Mouse (Mus musculus): ENCODE measurements around the gene Rfx3. TPM values are rescaled to one million over a fixed set of nuclear protein-coding genes. Genes with fewer than 3 reads are reported as not detected.

The Rfx3 gene
- total RNA-seq (2022), result 10 to 100 TPM; 52.7 to 59.6 (median 56.4) TPM

DNA sequence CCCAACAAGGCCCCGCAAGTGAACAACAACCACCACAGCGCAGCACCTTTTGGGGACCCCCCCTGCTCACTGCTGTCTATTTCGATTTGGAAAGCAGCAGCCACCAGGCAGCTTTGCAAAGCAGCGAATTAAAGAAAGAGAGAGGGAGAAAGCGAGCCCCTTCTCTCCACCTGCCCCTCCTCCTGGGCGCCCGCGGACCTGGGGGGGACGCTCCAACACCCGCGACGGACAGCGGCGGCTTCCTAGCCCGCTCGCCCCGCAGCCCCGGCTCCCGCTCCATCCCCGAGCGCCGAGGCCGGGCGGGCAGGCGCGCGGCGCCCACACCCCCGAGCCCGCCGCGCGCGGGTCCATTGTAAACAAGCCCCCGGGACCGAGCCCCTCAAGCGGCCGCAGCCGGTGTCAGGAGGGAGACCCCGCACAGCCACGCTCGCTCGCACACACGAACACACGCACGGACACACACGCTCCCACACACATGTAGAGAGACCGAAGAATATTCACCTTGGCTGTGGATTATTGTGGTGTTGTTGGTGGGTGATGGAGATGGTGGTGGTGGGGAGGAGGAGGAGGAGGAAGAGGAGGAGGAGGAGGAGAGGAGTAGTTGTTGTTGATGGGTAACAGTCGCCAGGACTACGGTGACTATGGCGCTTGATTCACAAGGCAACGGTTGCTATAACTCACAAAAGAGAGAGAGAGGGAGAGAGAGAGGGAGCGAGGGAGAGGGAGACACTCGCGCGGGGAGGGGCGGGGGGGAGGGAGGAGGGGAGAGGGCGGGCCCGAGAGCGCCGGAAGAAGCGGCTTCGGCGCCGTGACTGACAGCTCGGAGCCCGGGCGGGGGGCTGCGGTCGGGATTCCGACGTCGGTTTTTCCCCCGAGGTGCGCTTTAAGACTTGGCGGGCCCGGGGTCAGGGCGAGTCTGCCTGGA is at the start of gene Rfx3:
TSS of gene Rfx3 (minus strand) at position 696 of the 925 bp plus-strand sequence.
- DNase-seq (ENCODE audit: low spot score in 2 of 2), result peak; percentile 38 to 73

DNA sequence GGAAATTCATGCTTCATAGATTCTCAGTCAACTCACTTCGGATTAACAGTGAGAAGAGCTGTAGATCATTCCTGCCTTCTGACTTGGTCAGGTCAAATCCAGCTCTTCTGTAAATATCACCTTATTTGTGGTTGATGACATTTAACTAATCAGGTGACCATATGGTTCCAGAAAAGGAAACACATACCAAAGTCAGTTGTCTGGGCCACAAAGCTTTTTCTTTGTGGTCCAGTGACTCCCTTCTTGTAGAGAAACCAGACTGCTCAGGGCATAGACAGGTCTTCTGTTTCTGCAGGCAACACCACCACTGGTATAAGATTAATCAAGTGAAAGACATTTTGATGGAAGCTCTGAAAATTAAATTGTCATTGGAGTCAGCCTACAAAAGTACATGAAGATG is 41.1 kb upstream of the Rfx3 start:
- no peak for DNase-seq (ENCODE audit: low spot score in 2 of 2)

DNA sequence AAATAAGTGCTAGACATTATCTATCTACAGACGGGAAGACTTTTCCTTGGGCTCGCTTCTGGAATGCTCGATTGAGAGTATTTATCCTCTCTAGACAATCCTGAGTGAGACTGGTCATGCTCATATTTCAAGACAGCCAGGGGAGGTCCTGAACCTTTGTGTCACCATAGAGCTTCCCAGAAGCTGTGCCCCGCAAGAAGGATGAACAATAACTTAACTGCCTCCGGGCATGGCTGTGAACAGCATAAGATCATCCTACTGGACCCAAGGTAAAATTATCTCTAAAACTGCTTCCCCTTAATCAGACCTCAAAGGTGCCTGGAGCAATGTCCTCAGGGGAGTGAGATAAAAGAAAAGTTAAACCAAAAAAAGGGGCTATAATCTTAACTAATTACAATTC is 40.6 kb upstream of the Rfx3 start:
- DNase-seq (ENCODE audit: low spot score in 2 of 2), result no peak

DNA sequence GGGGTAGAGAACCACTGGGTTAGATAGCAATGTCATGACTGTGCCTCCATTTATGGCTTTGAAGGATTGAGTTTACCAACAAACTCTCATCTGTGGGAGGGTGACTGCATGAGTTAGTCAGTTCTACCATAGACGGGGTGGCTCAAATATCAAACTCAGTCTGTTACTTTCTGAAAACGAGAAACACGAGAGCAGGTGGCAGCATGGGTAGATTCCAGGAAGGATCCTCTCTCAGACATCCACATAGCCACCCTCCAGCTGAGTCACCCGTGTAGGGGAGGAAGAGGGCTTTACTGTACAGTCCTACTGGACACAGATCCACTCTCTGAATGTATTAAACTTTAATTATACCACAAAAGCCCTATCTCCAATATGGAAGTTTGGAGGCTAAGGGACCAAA is 38.3 kb upstream of the Rfx3 start:
- no peak for DNase-seq (ENCODE audit: low spot score in 2 of 2)

DNA sequence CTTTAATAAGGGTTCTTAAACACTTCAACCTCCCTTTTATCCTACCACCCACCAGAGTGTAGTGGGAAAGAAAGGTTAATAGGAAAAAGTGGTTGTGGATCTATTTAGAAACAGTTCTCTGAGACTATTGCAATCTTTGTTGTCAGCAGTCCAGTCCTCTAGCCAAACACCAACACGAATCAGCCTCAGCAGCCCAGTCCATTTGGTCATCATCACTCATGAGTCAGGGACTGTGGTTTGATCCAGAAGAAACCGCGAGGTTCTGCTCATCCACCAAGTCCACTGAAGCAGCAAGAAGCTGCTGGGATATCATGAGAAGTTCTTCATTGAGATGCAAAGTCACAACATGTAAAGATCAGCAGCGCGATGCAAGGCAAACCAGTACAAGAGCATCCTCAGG is 35.8 kb upstream of the Rfx3 start:
- DNase-seq (ENCODE audit: low spot score in 2 of 2), result no peak

DNA sequence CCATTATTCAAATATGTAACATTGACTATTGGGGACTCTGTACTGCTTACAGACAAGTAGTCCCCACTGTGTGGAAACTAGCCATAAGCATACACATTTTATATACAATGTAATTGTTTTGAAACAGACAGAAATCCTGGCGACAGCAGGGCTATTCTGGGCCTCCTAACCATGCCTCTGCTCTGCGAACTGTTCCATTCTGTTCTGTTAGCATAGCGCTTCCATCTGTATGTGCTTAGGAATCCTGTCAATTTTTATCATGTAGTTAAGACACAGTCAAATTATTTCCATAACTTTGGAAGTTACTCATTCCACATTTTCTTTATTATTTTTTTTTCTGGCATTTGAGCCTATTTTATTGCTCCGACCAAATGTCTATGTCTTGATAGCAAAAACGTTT is 34.0 kb upstream of the Rfx3 start:
- no peak for DNase-seq (ENCODE audit: low spot score in 2 of 2)

DNA sequence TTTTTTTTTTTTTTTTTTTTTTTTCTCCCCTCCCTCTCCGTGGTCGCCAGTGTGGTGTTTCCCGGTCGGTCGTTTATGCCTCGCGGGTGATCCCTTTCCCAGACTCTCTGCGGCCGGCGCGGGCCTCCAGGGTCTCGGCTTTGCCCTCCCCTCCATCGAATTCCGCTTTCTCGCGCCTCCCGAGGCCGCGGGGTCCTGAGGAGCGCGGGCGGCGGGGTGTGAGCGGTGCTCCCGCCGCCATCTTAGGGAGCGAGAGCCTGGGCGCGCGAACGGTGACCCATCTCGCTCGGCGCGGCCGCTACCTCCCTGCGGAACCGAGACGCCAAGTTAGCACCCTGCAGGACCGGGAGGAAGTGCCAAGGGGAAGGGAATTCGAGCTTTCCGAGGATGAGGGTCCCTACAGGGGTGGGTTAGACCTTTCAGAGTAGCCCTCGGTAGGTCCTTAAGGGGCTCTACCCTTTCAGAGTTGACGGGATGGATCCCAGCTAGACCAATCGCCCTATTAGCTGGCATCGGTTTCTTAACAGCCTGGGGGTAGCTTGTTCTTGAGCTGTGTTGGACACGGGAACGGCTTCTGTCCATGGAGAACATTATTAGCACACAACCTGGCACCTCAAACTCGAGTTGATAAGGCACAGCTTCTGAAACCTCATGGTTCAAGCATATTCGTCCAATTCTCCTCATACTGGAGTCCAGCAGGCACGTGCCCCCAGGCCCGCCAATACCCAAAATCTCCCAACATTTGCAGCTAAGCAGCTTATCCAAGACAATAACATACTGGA is 943 bp upstream of the Rfx3 start:
- DNase-seq (ENCODE audit: low spot score in 2 of 2), result peak; percentile 57 to 78

DNA sequence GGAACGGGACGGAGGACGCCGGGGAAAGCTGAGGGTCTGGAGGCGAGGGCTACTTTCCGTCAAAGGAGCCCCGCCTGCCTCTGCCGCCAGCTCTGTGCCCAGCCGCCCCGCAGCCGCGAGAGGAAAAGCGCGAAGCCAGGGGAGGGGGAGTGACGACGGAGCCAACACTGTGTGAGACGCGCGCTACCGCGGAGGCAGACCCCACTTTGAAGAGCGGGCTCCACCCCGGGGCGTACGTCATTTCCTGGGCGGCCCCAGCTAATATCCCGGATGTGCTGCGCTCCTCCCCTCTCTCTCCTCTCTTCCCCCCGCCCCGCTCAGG is 391 bp upstream of the Rfx3 start:
- DNase-seq (ENCODE audit: low spot score in 2 of 2), result peak; percentile 92 to 95

DNA sequence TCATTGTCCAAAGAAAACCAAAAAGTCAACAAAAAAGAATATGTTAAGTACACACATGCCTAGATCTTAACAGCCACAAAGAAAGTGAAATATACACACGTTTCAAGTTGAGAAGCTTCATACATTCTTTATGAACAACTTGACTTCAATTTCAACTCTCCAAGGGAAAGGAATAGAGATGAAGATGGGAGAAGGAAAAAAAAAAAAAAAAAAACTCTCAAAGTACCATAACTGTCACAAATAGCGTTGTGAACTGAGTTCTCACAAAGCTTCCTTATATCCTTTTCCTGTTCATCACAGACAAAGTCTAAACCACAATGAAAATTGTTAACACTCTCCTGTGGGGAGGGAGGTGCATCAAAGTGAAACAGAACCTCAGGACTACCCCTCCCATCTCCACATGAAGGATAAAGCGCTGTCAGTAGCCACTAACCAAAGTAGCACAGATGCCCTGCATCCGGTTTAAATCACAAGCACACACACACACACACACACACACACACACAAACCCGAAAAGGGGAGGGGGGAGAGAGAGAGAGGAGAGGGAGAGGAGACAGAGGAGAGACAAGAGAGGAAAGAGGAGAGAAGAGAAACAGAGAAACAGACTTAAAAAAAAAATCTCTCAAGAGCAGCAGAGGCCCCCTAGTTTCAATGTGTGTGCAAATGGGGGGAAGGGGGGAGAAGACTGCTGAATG is 1.2 kb downstream of the Rfx3 start:
- DNase-seq (ENCODE audit: low spot score in 2 of 2), result peak in 1 of 2 experiments; percentile 17

DNA sequence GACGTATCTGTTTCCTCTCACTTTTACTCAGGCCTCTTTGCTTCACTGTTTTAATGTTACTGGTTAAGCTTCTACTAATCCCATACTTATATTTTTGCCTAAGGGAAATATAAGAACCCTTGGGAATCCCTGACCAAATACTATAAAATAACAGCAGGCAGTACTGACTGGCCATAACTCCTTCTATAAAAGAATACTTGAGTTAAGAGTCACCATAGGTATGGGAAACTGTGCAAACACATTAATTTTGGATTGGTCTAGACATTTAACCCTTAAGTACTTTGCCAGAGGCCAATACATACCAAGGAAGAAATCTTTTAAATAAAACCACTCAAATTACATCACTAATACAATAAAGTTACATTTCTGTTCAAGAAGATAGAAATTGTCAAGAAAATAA is 6.8 kb downstream of the Rfx3 start:
- DNase-seq (ENCODE audit: low spot score in 2 of 2), result no peak

DNA sequence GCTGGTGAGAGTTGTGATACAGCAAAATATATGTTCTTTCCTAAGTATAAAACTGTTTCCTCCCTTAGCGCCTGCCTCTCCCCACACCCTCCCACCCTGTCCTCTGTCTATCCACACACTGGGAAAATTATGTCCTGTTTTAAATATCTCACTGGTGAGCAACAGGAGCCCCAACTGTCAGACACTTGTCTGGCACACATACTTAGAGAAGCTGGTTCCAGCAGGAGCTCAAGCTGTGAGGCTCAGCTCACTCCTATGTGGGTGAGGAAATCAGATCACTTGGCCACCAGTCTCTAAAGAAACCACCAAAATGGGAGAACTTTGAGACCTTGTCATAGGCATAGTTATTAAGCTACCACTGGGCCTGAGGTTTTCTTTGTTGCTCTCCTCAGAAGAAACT is 7.5 kb downstream of the Rfx3 start:
- peak in 1 of 2 experiments; percentile 29 for DNase-seq (ENCODE audit: low spot score in 2 of 2)

DNA sequence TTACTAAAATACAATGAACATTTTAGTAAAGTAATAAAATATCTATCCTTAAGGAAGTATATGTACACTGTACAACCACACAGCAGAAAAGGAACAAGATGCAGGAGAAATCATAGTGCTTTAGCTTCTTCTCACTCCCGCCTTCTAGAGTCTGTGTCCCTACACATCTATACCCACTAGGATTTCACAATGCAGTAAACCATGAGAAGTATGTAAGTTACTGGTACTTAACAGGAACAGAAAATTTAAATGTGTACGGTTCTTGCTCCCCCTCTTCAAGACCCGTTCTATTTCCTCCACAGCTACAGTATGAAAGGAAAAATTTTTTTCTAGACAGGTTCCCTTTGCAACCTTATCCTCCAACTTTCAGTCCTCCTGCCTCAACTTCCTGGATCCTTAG is 8.3 kb downstream of the Rfx3 start:
- DNase-seq (ENCODE audit: low spot score in 2 of 2), result no peak

DNA sequence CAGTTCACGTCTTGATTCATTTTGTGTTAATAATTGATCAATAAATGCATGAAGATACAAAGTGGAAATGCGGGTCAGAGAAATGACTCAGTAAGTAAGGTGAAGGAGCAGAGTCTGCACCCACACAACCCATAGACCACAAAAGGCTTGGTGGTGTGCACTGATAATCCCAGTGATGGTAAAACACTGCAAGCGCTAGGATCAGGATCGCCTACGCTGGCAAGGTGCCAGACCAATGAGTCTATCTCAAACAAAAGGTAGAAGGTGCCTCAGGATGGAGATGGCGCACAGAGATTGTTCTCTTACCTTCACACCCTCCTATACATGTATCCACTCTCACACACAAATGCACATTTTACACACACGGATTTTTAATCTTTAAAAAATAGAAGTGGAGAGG is 18.2 kb downstream of the Rfx3 start:
- no peak for DNase-seq (ENCODE audit: low spot score in 2 of 2)

DNA sequence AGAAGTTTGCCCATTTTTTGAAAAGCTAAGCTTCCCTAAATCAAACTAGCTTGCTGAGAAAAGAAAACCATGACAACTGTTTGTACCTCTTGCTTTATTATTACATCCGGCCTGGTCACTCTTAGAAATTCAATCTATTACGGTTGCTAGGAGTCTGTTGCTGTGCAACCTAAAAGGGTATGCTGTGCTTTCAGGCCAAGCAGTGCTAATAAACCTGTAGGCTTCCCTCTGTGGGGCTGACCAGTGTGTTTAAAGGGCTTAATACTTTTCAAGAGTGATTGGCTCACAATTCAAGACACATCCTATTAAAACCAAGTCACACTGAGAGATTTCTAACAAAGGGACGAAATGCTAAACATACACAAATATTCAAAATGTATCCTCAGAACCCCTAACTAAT is 22.2 kb downstream of the Rfx3 start:
- no peak for DNase-seq (ENCODE audit: low spot score in 2 of 2)

DNA sequence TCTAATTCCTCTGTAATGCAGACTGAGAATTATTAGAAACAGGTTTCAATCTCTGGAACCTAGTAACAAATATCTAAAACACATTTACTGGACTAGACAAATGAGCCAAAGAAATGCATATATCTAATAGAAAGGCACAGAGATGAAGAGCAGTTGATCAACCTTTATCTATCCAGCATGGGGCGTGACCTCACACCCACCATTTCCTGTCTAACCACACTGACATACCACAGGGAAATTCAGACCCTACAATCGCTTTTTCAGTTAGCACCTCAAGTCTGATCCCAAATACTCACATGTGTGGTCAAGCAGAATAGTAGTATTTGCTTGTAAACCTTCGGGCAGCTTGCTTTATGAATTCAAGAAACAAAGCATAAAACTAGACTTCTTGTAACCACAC is 43.4 kb downstream of the Rfx3 start:
- DNase-seq (ENCODE audit: low spot score in 2 of 2), result no peak

DNA sequence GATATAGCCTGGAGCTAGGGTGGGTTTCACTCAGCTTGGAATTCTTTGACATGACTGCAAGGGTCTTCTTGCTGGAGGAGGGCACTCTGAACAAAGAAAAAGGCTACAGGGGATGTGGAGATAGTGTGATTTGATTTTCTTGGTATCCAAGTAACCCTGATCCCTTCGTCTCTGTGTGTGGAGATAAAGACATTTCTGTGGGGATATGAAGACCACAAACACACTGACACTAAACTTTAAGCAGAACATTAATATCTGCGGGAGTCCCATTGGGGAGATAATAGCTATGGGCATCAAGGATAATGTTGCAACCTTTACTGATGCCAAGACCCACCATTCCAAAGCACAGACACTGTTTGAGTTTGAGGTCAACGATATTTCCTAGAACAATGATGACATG is 49.7 kb downstream of the Rfx3 start:
- DNase-seq (ENCODE audit: low spot score in 2 of 2), result no peak

DNA sequence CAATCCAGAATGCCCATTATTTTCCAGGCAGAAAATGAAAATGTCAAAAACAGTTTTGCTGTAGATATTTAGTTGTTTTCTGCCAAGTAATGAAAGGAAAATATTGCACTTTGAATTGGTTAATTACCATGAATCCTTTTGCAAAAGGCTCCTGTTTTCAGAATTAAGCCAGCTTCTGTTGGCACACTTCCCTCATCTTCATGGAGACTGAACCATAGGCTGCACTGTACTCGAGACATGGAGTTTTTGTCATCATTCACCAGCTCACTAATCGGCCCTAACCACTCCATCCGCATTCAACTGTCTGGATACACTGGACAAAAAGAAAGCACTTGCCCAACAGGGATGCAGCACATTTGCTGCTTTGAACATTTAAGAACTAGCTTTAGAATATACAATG is 75.5 kb downstream of the Rfx3 start:
- no peak for DNase-seq (ENCODE audit: low spot score in 2 of 2)

DNA sequence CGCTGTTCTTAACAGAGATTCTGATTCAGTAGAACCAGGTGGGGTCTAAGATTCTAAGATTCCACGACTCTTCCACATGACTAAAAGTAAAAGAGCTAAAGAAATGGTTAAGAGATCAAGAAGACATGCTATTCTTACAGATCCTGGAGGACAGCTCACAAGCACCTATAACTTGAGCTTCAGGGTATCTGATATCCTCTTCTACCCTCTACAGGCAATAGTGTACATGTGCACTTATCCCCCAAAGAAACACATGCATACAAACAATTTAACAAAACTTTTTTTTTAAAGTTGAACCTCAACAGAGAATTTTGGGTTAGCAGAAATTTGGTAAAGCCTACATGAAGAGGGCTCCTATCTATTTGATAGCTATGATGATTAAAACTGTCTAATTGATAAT is 79.8 kb downstream of the Rfx3 start:
- no peak for DNase-seq (ENCODE audit: low spot score in 2 of 2)

DNA sequence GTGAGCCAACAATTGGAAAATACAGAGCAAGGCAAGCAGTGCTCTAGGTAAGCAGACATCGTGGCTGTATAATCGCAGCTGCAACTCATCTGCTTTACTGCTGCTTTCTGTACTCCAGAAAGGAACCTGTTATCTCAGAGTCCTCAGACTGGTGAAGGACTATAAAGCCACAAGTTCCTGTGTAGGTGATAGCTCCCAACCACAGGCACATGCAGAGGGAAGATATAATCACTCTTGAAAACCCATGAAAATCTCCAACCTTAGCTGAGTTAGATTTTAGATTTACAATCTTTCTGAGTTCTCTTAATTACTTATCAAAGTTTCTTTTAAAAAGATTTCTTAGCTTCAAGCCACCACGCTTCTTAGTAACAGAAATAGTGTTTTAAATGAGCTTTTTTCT is 84.6 kb downstream of the Rfx3 start:
- DNase-seq (ENCODE audit: low spot score in 2 of 2), result no peak

DNA sequence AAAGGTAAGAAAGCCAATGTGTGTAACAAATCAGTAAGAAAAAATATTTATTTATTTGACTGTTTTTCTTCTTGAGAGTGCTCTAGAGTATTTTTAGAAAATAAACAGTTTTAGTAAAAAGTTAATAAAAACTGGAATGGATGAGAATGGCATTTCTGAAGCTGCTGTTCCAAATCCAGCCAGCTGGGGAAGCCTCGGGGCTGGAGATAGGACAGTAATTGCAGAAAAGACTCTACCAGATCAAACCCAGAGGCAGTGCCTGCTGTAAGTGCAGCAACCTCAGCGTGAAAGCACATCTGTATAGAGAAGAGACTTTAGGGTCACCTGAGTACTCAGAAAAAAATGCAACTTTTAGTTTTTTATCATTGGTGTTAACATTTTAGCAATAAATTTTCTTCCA is 91.9 kb downstream of the Rfx3 start:
- no peak for DNase-seq (ENCODE audit: low spot score in 2 of 2)

DNA sequence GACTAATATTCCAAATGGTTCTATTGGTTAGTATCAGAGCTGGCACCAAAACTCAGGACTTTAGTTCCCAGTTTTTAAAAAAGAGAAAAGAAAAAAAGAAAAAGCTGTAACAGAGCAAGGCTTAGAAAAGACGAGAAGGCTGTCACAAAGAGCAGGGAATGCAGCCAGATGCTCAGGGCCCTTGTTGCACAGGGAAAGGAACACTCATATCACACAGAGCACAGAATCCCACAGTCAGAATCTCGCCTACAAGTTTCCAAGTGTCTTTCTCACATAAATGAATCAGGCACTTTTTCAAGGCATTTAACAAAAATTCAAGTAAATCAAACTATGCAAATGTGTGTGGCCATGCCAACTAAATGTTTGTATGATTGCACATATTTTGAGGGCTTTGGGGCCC is 94.5 kb downstream of the Rfx3 start:
- peak in 1 of 2 experiments; percentile 33 for DNase-seq (ENCODE audit: low spot score in 2 of 2)

DNA sequence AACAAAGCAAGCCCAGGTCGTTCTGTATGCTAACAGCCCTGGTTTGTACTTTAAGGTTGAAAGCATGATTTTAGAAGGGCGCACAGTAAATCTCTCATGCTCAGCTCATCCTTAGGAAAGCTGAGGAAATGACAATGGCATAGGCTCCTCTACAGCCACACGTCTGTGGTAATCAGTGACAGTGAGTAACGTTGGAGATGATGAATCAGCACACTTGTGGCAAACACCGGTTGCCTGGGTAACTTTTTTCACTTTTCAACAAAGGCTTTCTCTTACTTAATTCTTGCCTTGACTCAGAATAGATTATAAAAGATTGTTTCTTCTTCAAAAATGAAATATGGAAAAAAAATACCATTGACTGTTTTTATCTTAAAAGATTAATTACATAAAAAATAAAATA is 104.0 kb downstream of the Rfx3 start:
- DNase-seq (ENCODE audit: low spot score in 2 of 2), result no peak

All from left cerebral cortex, adult 8-10 months (tissue).